Mouse (Mus musculus): Measurements from ENCODE around the gene Zfp689. TPM values are rescaled to one million over a fixed set of nuclear protein-coding genes. Genes with fewer than 3 reads are reported as not detected.
A peak's percentile ranks its signal among the peaks of the same experiment; 100 is the strongest.

The Zfp689 gene
- polyA plus RNA-seq, 1 experiment from 2014 or later, result 6.5 TPM

DNA sequence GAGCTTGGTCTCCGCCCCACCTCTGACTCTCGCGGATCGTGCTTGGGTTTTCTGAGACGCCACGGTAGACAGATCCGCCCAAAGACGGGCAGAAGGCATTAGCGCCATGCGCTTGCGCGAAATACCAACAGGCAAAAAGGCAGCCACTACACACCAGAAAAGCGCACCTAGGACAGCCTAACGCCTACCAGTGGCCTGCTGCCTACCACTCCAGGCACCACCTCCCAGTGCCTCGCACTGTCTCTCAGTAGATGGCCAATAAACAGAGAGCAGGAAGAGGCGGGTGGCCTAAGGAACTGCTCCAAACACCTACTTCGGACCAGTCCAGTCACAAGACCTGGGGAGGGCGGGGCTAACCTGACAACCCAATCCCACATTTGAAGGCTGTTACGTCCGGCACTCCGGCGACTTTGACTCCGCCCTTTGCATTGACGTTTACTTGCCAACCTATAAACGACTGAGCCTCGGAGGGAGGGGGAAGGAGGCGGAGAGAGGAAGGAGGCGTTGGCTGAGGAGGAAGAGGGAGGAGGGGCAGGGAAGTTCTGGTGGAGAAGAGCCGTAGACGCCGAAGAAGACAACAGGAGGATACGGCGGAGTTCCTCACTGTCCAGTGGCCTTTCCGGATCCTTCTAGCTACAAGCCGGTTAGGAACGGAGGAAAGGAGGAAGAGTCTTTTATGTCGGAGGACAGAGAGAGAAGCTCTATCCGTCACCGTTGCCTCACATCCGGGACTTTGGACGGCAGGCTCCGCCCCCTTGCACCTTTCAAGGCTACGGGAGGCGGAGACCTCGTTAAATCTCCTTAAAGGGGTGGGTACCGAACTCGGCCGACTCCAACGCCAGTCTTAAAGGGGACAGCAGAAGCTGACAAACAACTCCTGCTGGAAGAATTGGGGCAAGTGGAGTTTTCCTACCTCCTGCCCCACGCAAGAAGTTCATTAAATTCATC lies 29.0 kb upstream of the Zfp689 start:
- peak; percentile 94 for ATAC-seq (ENCODE audit: borderline replicate concordance, extremely low read depth, low FRiP score, low TSS enrichment)
- Histone ChIP-seq H3K4me2 (peak overlapping the region; percentile 75), H3K27ac (peak overlapping the region; percentile 97), H3K4me1 (peaks cover 21% of the 10 kb centered on the region), H3K9ac (peak overlapping the region; percentile 87), H3K27me3 (no peaks in the 10 kb centered on the region), H3K4me3 (peak overlapping the region; percentile 91), H3K36me3 (peaks cover 55% of the 10 kb centered on the region), H3K9me3 (no peaks in the 10 kb centered on the region)
- under 1% methylated on average over 50 of the region's 50 CpGs for WGBS

DNA sequence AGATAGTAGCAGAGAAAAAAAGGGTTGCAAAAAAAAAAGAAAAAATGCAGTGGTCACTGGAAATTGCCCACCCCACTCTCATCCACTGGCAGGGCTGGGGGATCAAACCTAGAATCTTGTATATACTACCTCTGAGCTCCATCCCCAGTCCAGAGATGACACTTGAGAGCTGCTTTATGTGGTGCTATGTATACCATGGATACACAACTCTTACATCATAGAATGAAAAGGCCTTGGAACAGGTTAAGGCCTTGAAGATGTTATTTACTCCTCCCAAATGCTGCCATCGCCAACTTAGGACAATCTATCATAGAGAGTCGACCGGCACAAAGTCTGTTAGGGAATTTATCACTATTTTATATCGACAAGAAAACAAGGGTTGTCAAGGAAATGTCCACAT lies 27.9 kb upstream of the Zfp689 start:
- Histone ChIP-seq H3K36me3 (peaks cover 45% of the 10 kb centered on the region), H3K9me3 (no peaks in the 10 kb centered on the region), H3K27me3 (no peaks in the 10 kb centered on the region), H3K9ac (peak overlapping the region; percentile 36; the same call in 1 of the 2 replicates), H3K4me1 (peaks cover 29% of the 10 kb centered on the region), H3K27ac (peak overlapping the region; percentile 97; the same call in 1 of the 2 replicates), H3K4me2 (peak overlapping the region; percentile 75), H3K4me3 (peak overlapping the region; percentile 91)
- WGBS, result 60% methylated on average over 4 of the region's 4 CpGs
- no peak for ATAC-seq (ENCODE audit: borderline replicate concordance, extremely low read depth, low FRiP score, low TSS enrichment)

GRCm38 (mm10) chr7:127476336-127476735 lies 27.4 kb upstream of the Zfp689 start:
- Histone ChIP-seq H3K27ac (no peak overlapping the region), H3K4me1 (peaks cover 29% of the 10 kb centered on the region), H3K9ac (no peak overlapping the region), H3K27me3 (no peaks in the 10 kb centered on the region), H3K36me3 (peaks cover 42% of the 10 kb centered on the region), H3K4me3 (no peak overlapping the region), H3K9me3 (no peaks in the 10 kb centered on the region), H3K4me2 (no peak overlapping the region)
- WGBS, result 90% methylated on average over 11 of the region's 11 CpGs
- ATAC-seq (ENCODE audit: borderline replicate concordance, extremely low read depth, low FRiP score, low TSS enrichment), result no peak

GRCm38 (mm10) chr7:127475186-127475740 lies 26.3 kb upstream of the Zfp689 start:
- H3K4me3 ChIP-seq, result no peak overlapping the region
- no peak overlapping the region for H3K27ac ChIP-seq
- H3K4me1 ChIP-seq, result peaks cover 21% of the 10 kb centered on the region
- no peak overlapping the region for H3K9ac ChIP-seq
- no peaks in the 10 kb centered on the region for H3K27me3 ChIP-seq
- H3K9me3 ChIP-seq, result no peaks in the 10 kb centered on the region
- peaks cover 37% of the 10 kb centered on the region for H3K36me3 ChIP-seq
- no peak for ATAC-seq (ENCODE audit: borderline replicate concordance, extremely low read depth, low FRiP score, low TSS enrichment)
- no peak overlapping the region for H3K4me2 ChIP-seq
- WGBS, result 92% methylated on average over 11 of the region's 11 CpGs

GRCm38 (mm10) chr7:127474378-127475070 lies 25.6 kb upstream of the Zfp689 start:
- H3K4me3 ChIP-seq, result no peak overlapping the region
- no peaks in the 10 kb centered on the region for H3K27me3 ChIP-seq
- H3K4me2 ChIP-seq, result no peak overlapping the region
- no peak overlapping the region for H3K9ac ChIP-seq
- H3K27ac ChIP-seq, result no peak overlapping the region
- WGBS, result 74% methylated on average over 6 of the region's 6 CpGs
- H3K36me3 ChIP-seq, result peaks cover 37% of the 10 kb centered on the region
- H3K9me3 ChIP-seq, result no peaks in the 10 kb centered on the region
- H3K4me1 ChIP-seq, result peaks cover 22% of the 10 kb centered on the region
- no peak for ATAC-seq (ENCODE audit: borderline replicate concordance, extremely low read depth, low FRiP score, low TSS enrichment)

DNA sequence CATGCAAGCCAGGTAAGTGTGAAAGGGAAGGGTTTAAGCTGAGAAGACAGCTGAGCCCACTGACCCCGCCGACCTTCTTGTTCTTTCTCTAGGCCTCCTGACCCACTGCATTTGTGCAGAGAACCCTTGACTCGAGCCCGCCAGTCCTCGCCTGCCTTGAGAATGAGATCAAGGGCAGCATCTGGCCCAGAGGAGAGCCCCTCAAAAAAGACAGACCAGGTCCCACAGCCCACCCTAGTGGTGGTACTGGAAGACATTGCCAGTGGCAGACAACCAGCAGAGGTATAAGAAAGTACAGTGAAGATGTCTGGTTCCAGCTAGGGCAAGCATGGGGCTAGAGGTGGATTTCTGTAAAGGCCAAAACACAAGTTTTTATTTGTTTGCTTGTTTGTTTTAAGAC lies 24.7 kb upstream of the Zfp689 start:
- WGBS, result 87% methylated on average over 5 of the region's 5 CpGs

DNA sequence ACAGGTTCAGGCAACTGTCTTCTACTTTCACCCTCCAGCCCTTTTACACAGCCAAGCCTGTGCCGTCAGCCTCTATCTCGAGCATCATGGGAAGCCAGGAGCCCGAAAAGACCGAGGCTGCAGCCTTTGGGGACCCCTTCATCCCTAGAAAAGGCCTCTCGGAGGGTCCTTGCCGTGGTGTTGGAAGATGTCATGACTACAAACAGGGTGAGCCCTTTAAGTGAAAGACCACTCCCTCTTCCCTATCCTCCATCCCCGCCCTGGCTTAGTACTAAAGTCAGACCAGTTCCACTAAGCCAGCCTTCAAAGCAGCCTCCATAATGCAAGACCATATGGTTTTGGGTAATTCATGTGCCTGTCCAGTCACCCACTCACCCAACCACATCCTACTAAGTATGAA lies 23.1 kb upstream of the Zfp689 start:
- ATAC-seq (ENCODE audit: borderline replicate concordance, extremely low read depth, low FRiP score, low TSS enrichment), result no peak
- Histone ChIP-seq H3K4me3 (peak overlapping the region; percentile 61), H3K4me1 (peaks cover 20% of the 10 kb centered on the region), H3K27ac (peak overlapping the region; percentile 97), H3K4me2 (peak overlapping the region; percentile 81), H3K27me3 (no peaks in the 10 kb centered on the region), H3K36me3 (peaks cover 50% of the 10 kb centered on the region), H3K9me3 (no peaks in the 10 kb centered on the region), H3K9ac (peak overlapping the region; percentile 59)
- WGBS, result 3% methylated on average over 7 of the region's 7 CpGs

More for the DNA sequence above, 24.7 kb upstream of the Zfp689 start:
- H3K27ac ChIP-seq, result no peak overlapping the region
- H3K9me3 ChIP-seq, result no peaks in the 10 kb centered on the region
- H3K4me2 ChIP-seq, result no peak overlapping the region
- H3K36me3 ChIP-seq, result peaks cover 37% of the 10 kb centered on the region
- no peak overlapping the region for H3K9ac ChIP-seq
- ATAC-seq (ENCODE audit: borderline replicate concordance, extremely low read depth, low FRiP score, low TSS enrichment), result no peak
- H3K4me1 ChIP-seq, result peaks cover 22% of the 10 kb centered on the region
- H3K27me3 ChIP-seq, result no peaks in the 10 kb centered on the region
- no peak overlapping the region for H3K4me3 ChIP-seq

DNA sequence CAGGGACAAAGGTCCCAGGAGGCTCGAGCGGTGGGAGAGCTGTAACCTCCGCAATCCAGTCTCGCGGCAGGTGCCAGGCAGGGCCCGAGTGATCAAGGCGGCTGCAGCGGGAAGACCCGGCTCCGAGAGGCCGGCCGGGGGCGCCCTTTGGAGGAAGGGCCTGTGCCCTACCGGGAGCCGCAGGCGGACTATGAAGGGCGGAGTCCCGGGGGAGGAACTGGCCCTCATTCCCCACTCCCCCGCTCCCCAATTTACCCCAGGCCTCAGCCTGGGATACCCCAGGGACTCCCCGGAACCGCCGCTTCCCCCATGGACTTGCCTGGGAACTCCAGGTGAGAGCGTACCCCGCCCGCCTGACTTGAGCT lies 22.7 kb upstream of the Zfp689 start:
- Histone ChIP-seq H3K9me3 (no peaks in the 10 kb centered on the region), H3K4me3 (peak overlapping the region; percentile 61), H3K27me3 (no peaks in the 10 kb centered on the region), H3K4me1 (peaks cover 16% of the 10 kb centered on the region), H3K9ac (peak overlapping the region; percentile 59), H3K27ac (peak overlapping the region; percentile 97), H3K4me2 (peak overlapping the region; percentile 81), H3K36me3 (peaks cover 48% of the 10 kb centered on the region)
- peak; percentile 27; the same call in 1 of the 2 replicates for ATAC-seq (ENCODE audit: borderline replicate concordance, extremely low read depth, low FRiP score, low TSS enrichment)
- WGBS, result 0% methylated on average over 25 of the region's 25 CpGs

DNA sequence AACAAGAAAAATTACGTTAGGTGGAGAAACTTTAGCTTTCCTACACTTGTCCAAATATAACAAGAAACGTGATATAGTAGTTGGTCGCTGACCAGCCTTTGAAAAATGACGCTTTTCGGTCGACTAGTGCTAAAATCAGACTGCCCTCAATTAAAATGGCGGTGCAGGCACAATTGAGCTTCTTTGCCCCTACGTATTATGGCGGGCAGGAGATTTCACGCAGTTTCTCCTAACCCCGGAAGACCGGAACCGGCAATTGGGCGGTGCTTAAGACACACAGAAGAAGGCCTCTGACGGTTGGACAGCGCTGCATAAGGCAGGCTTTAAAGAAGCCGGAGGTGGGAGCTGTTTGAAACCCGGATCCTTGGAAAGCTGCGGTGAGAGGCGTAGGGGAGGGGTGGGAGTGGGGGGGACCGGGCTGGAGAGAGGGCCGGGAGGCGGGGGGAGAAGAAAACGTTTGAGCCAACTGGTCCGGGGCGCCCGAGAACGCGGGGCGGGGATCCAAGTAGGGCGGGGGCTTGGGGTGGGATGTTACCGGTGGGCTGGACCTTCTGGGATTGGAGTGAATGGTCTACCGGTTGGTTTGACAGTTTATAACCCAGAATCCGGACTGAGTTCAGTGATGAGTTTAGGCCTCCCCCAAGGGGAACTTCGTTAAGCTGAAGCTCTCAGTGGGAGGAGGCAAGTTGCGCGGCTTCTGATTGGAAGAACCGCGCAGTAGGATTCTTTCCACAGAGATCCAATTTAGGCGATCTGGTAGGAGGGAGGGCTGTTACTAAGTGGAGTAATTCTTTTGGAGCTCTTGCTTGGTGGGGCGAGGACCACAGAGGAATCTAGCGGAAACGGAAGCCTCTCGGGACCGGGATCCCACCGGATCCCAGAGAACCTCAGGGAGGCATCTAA lies 22.0 kb upstream of the Zfp689 start:
- no peaks in the 10 kb centered on the region for H3K9me3 ChIP-seq
- H3K36me3 ChIP-seq, result peaks cover 44% of the 10 kb centered on the region
- peak overlapping the region; percentile 81 for H3K4me2 ChIP-seq
- no peaks in the 10 kb centered on the region for H3K27me3 ChIP-seq
- peak overlapping the region; percentile 97 for H3K27ac ChIP-seq
- under 1% methylated on average over 46 of the region's 46 CpGs for WGBS
- H3K4me3 ChIP-seq, result peak overlapping the region; percentile 61
- peak; percentile 94 for ATAC-seq (ENCODE audit: borderline replicate concordance, extremely low read depth, low FRiP score, low TSS enrichment)
- peak overlapping the region; percentile 62 for H3K9ac ChIP-seq
- peaks cover 16% of the 10 kb centered on the region for H3K4me1 ChIP-seq

- H3K36me3 ChIP-seq, result peaks cover 41% of the 10 kb centered on the region
These were observed 21.2 kb upstream of the Zfp689 start for GRCm38 (mm10) chr7:127470011-127470715.

More at GRCm38 (mm10) chr7:127470011-127470715, 21.2 kb upstream of the Zfp689 start:
- ATAC-seq (ENCODE audit: borderline replicate concordance, extremely low read depth, low FRiP score, low TSS enrichment), result no peak
- WGBS, result 8% methylated on average over 10 of the region's 10 CpGs
- Histone ChIP-seq H3K9me3 (no peaks in the 10 kb centered on the region), H3K27me3 (no peaks in the 10 kb centered on the region), H3K4me1 (peaks cover 16% of the 10 kb centered on the region), H3K9ac (peak overlapping the region; percentile 62), H3K27ac (peak overlapping the region; percentile 97), H3K4me2 (peak overlapping the region; percentile 81), H3K4me3 (peak overlapping the region; percentile 61)

Measured in lung, embryonic 15.5 days (tissue).